Mouse (Mus musculus): ENCODE measurements around the gene Prkce. TPM values are rescaled to one million over a fixed set of nuclear protein-coding genes. Genes with fewer than 3 reads are reported as not detected.

Gene Prkce
- total and polyA plus RNA-seq, 3 experiments, result 6.1 to 27.3 (median 26.0) TPM

DNA sequence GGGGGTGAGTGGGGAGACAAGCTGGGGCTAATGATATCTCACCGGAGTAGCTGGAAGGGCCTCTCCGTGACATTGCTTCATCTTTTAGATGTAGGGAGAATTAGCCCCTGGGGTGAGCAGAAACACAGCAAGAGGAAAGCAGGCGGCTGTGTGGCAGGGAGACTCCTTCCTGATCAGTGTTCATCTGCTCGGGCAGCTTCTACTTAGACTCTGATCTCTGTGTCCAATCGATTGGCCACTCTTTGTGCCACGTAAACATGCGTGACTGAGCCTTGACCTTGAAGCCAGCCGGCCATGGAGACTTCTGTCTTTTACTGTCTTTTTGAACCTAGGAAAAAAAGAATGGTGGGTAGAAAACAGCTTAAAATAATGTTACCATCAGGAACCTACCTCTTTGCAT, 247.0 kb downstream of the Prkce start:
- Histone ChIP-seq H3K27ac (no peak overlapping the region), H3K79me2 (replicated peaks; ENCODE audit: control insufficient read depth, insufficient read depth, low read length) (no peaks in the 10 kb centered on the region; the same call in 1 of the 2 replicates), H3K36me3 (ENCODE audit: control insufficient read depth, insufficient read depth, low read length) (no peaks in the 10 kb centered on the region), H3K27me3 (ENCODE audit: control insufficient read depth, insufficient read depth, low read length) (no peaks in the 10 kb centered on the region), H3K4me1 (ENCODE audit: control insufficient read depth, insufficient read depth, low read length) (peaks cover 4% of the 10 kb centered on the region), H3K9ac (ENCODE audit: low read depth, low read length) (no peak overlapping the region), H3K4me3 (no peak overlapping the region)
- TF ChIP-seq CTCF (IDR thresholded peaks at IDR 0.05) (no peak), POLR2A (IDR thresholded peaks at IDR 0.05; ENCODE audit: insufficient read depth, low read depth, low read length) (no peak), EP300 (IDR thresholded peaks at IDR 0.05; ENCODE audit: insufficient read depth, low read depth, low read length) (no peak)
- WGBS, result 94% methylated on average over 8 of the region's 8 CpGs
- no peak for DNase-seq
- intact Hi-C loops (cut with DNase I), result no loop called here

DNA sequence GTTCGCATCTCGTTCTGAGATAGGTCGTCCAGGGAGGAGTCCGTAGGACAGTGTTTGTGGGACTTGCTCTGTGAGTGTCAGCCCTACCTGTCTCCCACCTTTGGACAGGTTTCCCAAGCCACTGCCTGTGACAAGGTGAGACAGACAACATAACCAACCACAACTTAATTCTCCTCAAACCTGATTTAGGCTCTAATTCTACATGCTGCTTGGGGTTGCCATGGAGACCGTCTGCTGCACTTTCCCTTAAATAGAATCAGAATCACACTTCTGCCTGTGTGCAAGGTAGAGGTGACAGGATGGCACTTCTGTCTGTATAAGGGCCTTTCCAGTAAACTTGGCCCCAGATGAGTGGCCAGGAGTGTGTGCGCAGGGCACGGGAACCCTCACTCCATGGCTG, 248.4 kb downstream of the Prkce start:
- no peaks in the 10 kb centered on the region for H3K27me3 ChIP-seq (ENCODE audit: control insufficient read depth, insufficient read depth, low read length)
- 97% methylated on average over 7 of the region's 7 CpGs for WGBS
- no peak overlapping the region for H3K9ac ChIP-seq (ENCODE audit: low read depth, low read length)
- DNase-seq, result no peak
- peaks cover 4% of the 10 kb centered on the region for H3K4me1 ChIP-seq (ENCODE audit: control insufficient read depth, insufficient read depth, low read length)
- no peak overlapping the region for H3K27ac ChIP-seq
- TF ChIP-seq CTCF (IDR thresholded peaks at IDR 0.05) (no peak), POLR2A (IDR thresholded peaks at IDR 0.05; ENCODE audit: insufficient read depth, low read depth, low read length) (no peak), EP300 (IDR thresholded peaks at IDR 0.05; ENCODE audit: insufficient read depth, low read depth, low read length) (no peak)
- intact Hi-C loops (cut with DNase I), result no loop called here
- no peaks in the 10 kb centered on the region for H3K36me3 ChIP-seq (ENCODE audit: control insufficient read depth, insufficient read depth, low read length)
- H3K79me2 ChIP-seq (replicated peaks; ENCODE audit: control insufficient read depth, insufficient read depth, low read length), result no peaks in the 10 kb centered on the region; the same call in 1 of the 2 replicates
- no peak overlapping the region for H3K4me3 ChIP-seq

GRCm38 (mm10) chr17:86418334-86418733, 250.7 kb downstream of the Prkce start:
- WGBS, result 84% methylated on average over 17 of the region's 17 CpGs
- no peaks in the 10 kb centered on the region for H3K4me1 ChIP-seq (ENCODE audit: control insufficient read depth, insufficient read depth, low read length)
- no peaks in the 10 kb centered on the region for H3K36me3 ChIP-seq (ENCODE audit: control insufficient read depth, insufficient read depth, low read length)
- H3K4me3 ChIP-seq, result no peak overlapping the region
- no peaks in the 10 kb centered on the region for H3K79me2 ChIP-seq (replicated peaks; ENCODE audit: control insufficient read depth, insufficient read depth, low read length)
- H3K27ac ChIP-seq, result no peak overlapping the region
- intact Hi-C loops (cut with DNase I), result no loop called here
- no peak for DNase-seq
- no peak overlapping the region for H3K9ac ChIP-seq (ENCODE audit: low read depth, low read length)
- no peaks in the 10 kb centered on the region for H3K27me3 ChIP-seq (ENCODE audit: control insufficient read depth, insufficient read depth, low read length)
- TF ChIP-seq POLR2A (IDR thresholded peaks at IDR 0.05; ENCODE audit: insufficient read depth, low read depth, low read length), result no peak
- no peak for TF ChIP-seq CTCF (IDR thresholded peaks at IDR 0.05)
- no peak for TF ChIP-seq EP300 (IDR thresholded peaks at IDR 0.05; ENCODE audit: insufficient read depth, low read depth, low read length)

GRCm38 (mm10) chr17:86419199-86419598, 251.6 kb downstream of the Prkce start:
- H3K4me3 ChIP-seq, result no peak overlapping the region

GRCm38 (mm10) chr17:86420646-86421338, 253.2 kb downstream of the Prkce start:
- Histone ChIP-seq H3K4me1 (ENCODE audit: control insufficient read depth, insufficient read depth, low read length) (no peaks in the 10 kb centered on the region), H3K79me2 (replicated peaks; ENCODE audit: control insufficient read depth, insufficient read depth, low read length) (no peaks in the 10 kb centered on the region), H3K36me3 (ENCODE audit: control insufficient read depth, insufficient read depth, low read length) (no peaks in the 10 kb centered on the region), H3K27ac (no peak overlapping the region), H3K4me3 (no peak overlapping the region), H3K27me3 (ENCODE audit: control insufficient read depth, insufficient read depth, low read length) (no peaks in the 10 kb centered on the region), H3K9ac (ENCODE audit: low read depth, low read length) (no peak overlapping the region)
- DNase-seq, result no peak
- intact Hi-C loops (cut with DNase I), result no loop called here
- WGBS, result 83% methylated on average over 10 of the region's 10 CpGs
- no peak for TF ChIP-seq EP300 (IDR thresholded peaks at IDR 0.05; ENCODE audit: insufficient read depth, low read depth, low read length)
- no peak for TF ChIP-seq CTCF (IDR thresholded peaks at IDR 0.05)
- no peak for TF ChIP-seq POLR2A (IDR thresholded peaks at IDR 0.05; ENCODE audit: insufficient read depth, low read depth, low read length)

More at GRCm38 (mm10) chr17:86419199-86419598, 251.6 kb downstream of the Prkce start:
- Histone ChIP-seq H3K79me2 (replicated peaks; ENCODE audit: control insufficient read depth, insufficient read depth, low read length) (no peaks in the 10 kb centered on the region), H3K27ac (no peak overlapping the region), H3K27me3 (ENCODE audit: control insufficient read depth, insufficient read depth, low read length) (no peaks in the 10 kb centered on the region), H3K4me1 (ENCODE audit: control insufficient read depth, insufficient read depth, low read length) (no peaks in the 10 kb centered on the region), H3K9ac (ENCODE audit: low read depth, low read length) (no peak overlapping the region), H3K36me3 (ENCODE audit: control insufficient read depth, insufficient read depth, low read length) (no peaks in the 10 kb centered on the region)
- WGBS, result 92% methylated on average over 6 of the region's 6 CpGs
- DNase-seq, result no peak
- TF ChIP-seq EP300 (IDR thresholded peaks at IDR 0.05; ENCODE audit: insufficient read depth, low read depth, low read length), result no peak
- no peak for TF ChIP-seq POLR2A (IDR thresholded peaks at IDR 0.05; ENCODE audit: insufficient read depth, low read depth, low read length)
- no peak for TF ChIP-seq CTCF (IDR thresholded peaks at IDR 0.05)
- intact Hi-C loops (cut with DNase I), result no loop called here

DNA sequence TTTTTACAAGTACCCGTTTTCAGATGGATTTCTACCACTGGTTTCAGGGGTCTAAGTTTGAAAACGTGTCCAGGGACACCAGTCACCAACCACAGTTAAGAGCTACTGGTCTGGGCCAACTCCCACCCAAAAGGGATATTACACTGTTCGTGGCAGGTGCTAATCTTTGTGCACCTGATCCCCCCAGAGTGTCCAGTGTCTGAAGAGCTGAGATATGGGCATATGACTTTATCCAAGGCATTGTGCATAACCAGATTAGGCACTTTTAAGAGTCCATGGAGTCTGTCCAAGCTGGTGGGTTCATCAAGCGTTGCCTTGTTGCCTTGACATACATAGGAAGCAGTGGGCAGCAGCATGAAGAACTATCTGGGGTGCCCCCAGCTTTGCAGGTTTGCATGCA, 254.4 kb downstream of the Prkce start:
- intact Hi-C loops (cut with DNase I), result no loop called here
- TF ChIP-seq CTCF (IDR thresholded peaks at IDR 0.05) (no peak), POLR2A (IDR thresholded peaks at IDR 0.05; ENCODE audit: insufficient read depth, low read depth, low read length) (no peak), EP300 (IDR thresholded peaks at IDR 0.05; ENCODE audit: insufficient read depth, low read depth, low read length) (no peak)
- H3K4me3 ChIP-seq, result no peak overlapping the region
- H3K27me3 ChIP-seq (ENCODE audit: control insufficient read depth, insufficient read depth, low read length), result no peaks in the 10 kb centered on the region
- no peaks in the 10 kb centered on the region for H3K4me1 ChIP-seq (ENCODE audit: control insufficient read depth, insufficient read depth, low read length)
- no peaks in the 10 kb centered on the region for H3K36me3 ChIP-seq (ENCODE audit: control insufficient read depth, insufficient read depth, low read length)
- no peak overlapping the region for H3K9ac ChIP-seq (ENCODE audit: low read depth, low read length)
- no peaks in the 10 kb centered on the region for H3K79me2 ChIP-seq (replicated peaks; ENCODE audit: control insufficient read depth, insufficient read depth, low read length)
- WGBS, result 82% methylated on average over 4 of the region's 4 CpGs
- no peak overlapping the region for H3K27ac ChIP-seq
- no peak for DNase-seq
